Mouse (Mus musculus) stomach, postnatal 0 days (tissue): Measurements from ENCODE around the gene Tlcd2. TPM values are rescaled to one million over a fixed set of nuclear protein-coding genes. Genes with fewer than 3 reads are reported as not detected.

Source experiments
- ATAC-seq: fragments of 200-750 bp; cut with Nextera tagmentation; 2 replicates; pipeline ENCODE4 v1.8.0; 2017; ENCODE audit not compliant: low FRiP score, low TSS enrichment
- DNase-seq: peaks from one replicate; pipeline ENCODE4 v3.0.0-alpha.2; 2016; ENCODE audit warnings: low spot score
- H3K27ac ChIP-seq: fragments of 300-500 bp; sonication (generic); replicated peaks from 2 replicates; pipeline ENCODE4 v1.5.1; 2014; ENCODE audit warnings: mild to moderate bottlenecking, control low read depth
- H3K27me3 ChIP-seq: fragments of 300-500 bp; sonication (generic); 2 replicates; pipeline ENCODE4 v1.6.1; 2014; ENCODE audit warnings: low read length; ENCODE audit not compliant: control insufficient read depth, insufficient read depth
- H3K36me3 ChIP-seq: fragments of 300-500 bp; sonication (generic); 2 replicates; pipeline ENCODE4 v1.6.1; 2014; ENCODE audit warnings: low read length, mixed read lengths; ENCODE audit not compliant: control insufficient read depth, insufficient read depth
- H3K4me1 ChIP-seq: fragments of 300-500 bp; sonication (generic); replicated peaks from 2 replicates; pipeline ENCODE4 v1.6.1; 2014; ENCODE audit warnings: antibody characterized with exemption; ENCODE audit not compliant: control insufficient read depth, insufficient read depth
- H3K4me2 ChIP-seq: fragments of 300-500 bp; sonication (generic); replicated peaks from 2 replicates; pipeline ENCODE4 v1.6.1; 2014; ENCODE audit warnings: low read depth, mild to moderate bottlenecking, control low read depth, moderate library complexity
- H3K4me3 ChIP-seq: fragments of 300-500 bp; sonication (generic); 2 replicates; pipeline ENCODE4 v1.5.1; 2014; ENCODE audit warnings: low read depth, low read length, control low read depth
- H3K9ac ChIP-seq: fragments of 300-500 bp; sonication (generic); 2 replicates; pipeline ENCODE4 v1.6.1; 2014; ENCODE audit warnings: mild to moderate bottlenecking, low read length, control low read depth, mixed read lengths
- H3K9me3 ChIP-seq: fragments of 300-500 bp; sonication (generic); 2 replicates; pipeline ENCODE4 v1.6.1; 2016; ENCODE audit warnings: low read length; ENCODE audit not compliant: control insufficient read depth
- CTCF ChIP-seq: IDR thresholded peaks from 2 replicates; pipeline ENCODE4 v1.5.1; 2016; ENCODE audit warnings: antibody characterized with exemption, low read depth, mild to moderate bottlenecking, moderate library complexity
- EP300 ChIP-seq: optimal IDR thresholded peaks from 2 replicates; pipeline ENCODE3; 2016; ENCODE audit warnings: antibody characterized with exemption
- WGBS: fragments of 180-500 bp; shearing (Covaris S2); extraction: QIAGEN DNeasy Blood & Tissue Kit; methylation state at CpG from one replicate; pipeline ENCODE4 v1.1.7; 2014; 5-methylcytosine and 5-hydroxymethylcytosine counted together
- polyA plus RNA-seq: library from polyadenylated mRNA; unstranded; fragments of >200 nt; fragmentation: Nextera tagmentation; extraction: Ambion mirVana; gene quantifications from 2 replicates; pipeline ENCODE4 v1.2.1, GENCODE M21; 2015

Gene Tlcd2
- polyA plus RNA-seq, 1 experiment from 2014 or later = 16.0 TPM

GRCm38 (mm10) chr11:75459751-75460102 is 1.8 kb upstream of the Tlcd2 start:
- Histone ChIP-seq H3K4me1 (peaks cover 10% of the 10 kb centered on the region), H3K4me3 (no peak overlapping the region), H3K9ac (no peak overlapping the region), H3K36me3 (no peaks in the 10 kb centered on the region), H3K27ac (peak overlapping the region; percentile 97), H3K4me2 (peak overlapping the region; percentile 57), H3K9me3 (no peaks in the 10 kb centered on the region), H3K27me3 (no peaks in the 10 kb centered on the region)
- TF ChIP-seq CTCF (no peak), EP300 (no peak)
- ATAC-seq = no peak
- DNase-seq = no peak
- 31% methylated on average over 5 of the region's 5 CpGs for WGBS

- TF ChIP-seq CTCF = no peak
- no peak for TF ChIP-seq EP300
- DNase-seq = peak; percentile 91
- Histone ChIP-seq H3K4me1 (peaks cover 7% of the 10 kb centered on the region; the same call in 1 of the 2 replicates), H3K27ac (peak overlapping the region; percentile 97), H3K9ac (peak overlapping the region; percentile 62), H3K36me3 (no peaks in the 10 kb centered on the region), H3K9me3 (no peaks in the 10 kb centered on the region), H3K4me3 (peak overlapping the region; percentile 34), H3K4me2 (peak overlapping the region; percentile 57), H3K27me3 (no peaks in the 10 kb centered on the region)
- peak; percentile 55 for ATAC-seq
- 3% methylated on average over 19 of the region's 19 CpGs for WGBS
Measured at GRCm38 (mm10) chr11:75460103-75460843, 1.2 kb upstream of the Tlcd2 start.

GRCm38 (mm10) chr11:75461743-75462252 is 283 bp downstream of the Tlcd2 start:
- H3K4me2 ChIP-seq = peak overlapping the region; percentile 95
- no peaks in the 10 kb centered on the region for H3K9me3 ChIP-seq
- H3K4me3 ChIP-seq = peak overlapping the region; percentile 69
- peak overlapping the region; percentile 76 for H3K9ac ChIP-seq
- no peaks in the 10 kb centered on the region for H3K27me3 ChIP-seq
- TF ChIP-seq CTCF = no peak
- peaks cover 7% of the 10 kb centered on the region; the same call in 1 of the 2 replicates for H3K4me1 ChIP-seq
- peak; percentile 1; the same call in 1 of the 2 replicates for ATAC-seq
- WGBS = under 1% methylated on average over 24 of the region's 30 CpGs
- H3K27ac ChIP-seq = peak overlapping the region; percentile 96
- DNase-seq = no peak
- H3K36me3 ChIP-seq = no peaks in the 10 kb centered on the region

DNA sequence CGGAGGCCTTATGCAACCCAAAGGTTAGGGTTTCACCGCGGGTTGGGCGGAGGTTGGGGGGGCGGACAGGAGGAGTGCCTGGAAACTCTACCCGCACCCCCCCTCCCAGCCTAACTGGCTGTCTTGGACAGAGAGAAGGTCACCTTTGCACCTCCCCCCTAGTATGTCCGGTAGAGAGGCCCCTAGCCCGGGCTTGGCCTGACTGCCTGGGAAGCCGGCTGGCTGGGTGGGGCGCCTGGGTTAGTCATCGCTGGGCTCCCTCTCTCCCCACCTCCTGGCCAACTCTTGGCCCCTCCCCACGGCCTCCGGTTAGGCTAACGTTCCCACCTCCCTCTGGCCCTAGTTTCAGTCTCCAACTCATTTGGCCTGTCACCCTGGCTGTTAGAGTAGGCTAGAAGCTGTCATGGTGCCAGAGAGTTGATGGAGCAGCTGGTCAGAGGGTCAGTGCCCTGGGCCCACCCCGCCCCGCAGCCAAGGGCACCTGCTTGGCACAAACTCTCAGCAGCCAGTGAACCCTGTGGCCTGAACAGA is 803 bp downstream of the Tlcd2 start:
- no peaks in the 10 kb centered on the region for H3K27me3 ChIP-seq
- TF ChIP-seq EP300 = peak; percentile 20
- no peak for TF ChIP-seq CTCF
- H3K36me3 ChIP-seq = no peaks in the 10 kb centered on the region
- peak; percentile 61 for ATAC-seq
- H3K4me3 ChIP-seq = peak overlapping the region; percentile 69
- WGBS = 6% methylated on average over 11 of the region's 16 CpGs
- H3K27ac ChIP-seq = peak overlapping the region; percentile 96
- H3K9me3 ChIP-seq = no peaks in the 10 kb centered on the region
- peak; percentile 91 for DNase-seq
- H3K9ac ChIP-seq = peak overlapping the region; percentile 76
- peak overlapping the region; percentile 95 for H3K4me2 ChIP-seq
- peaks cover 7% of the 10 kb centered on the region; the same call in 1 of the 2 replicates for H3K4me1 ChIP-seq

- H3K4me2 ChIP-seq = peak overlapping the region; percentile 95
- H3K9ac ChIP-seq = peak overlapping the region; percentile 76
- H3K36me3 ChIP-seq = no peaks in the 10 kb centered on the region
- H3K27me3 ChIP-seq = no peaks in the 10 kb centered on the region
- TF ChIP-seq CTCF = no peak
- no peak for TF ChIP-seq EP300
- peaks cover 7% of the 10 kb centered on the region; the same call in 1 of the 2 replicates for H3K4me1 ChIP-seq
- peak overlapping the region; percentile 96 for H3K27ac ChIP-seq
- peak; percentile 95 for DNase-seq
- WGBS = 0% methylated on average over 9 of the region's 9 CpGs
- peak overlapping the region; percentile 69 for H3K4me3 ChIP-seq
- no peaks in the 10 kb centered on the region for H3K9me3 ChIP-seq
- ATAC-seq = peak; percentile 60
Measured at GRCm38 (mm10) chr11:75462865-75463336, 1.4 kb downstream of the Tlcd2 start.

DNA sequence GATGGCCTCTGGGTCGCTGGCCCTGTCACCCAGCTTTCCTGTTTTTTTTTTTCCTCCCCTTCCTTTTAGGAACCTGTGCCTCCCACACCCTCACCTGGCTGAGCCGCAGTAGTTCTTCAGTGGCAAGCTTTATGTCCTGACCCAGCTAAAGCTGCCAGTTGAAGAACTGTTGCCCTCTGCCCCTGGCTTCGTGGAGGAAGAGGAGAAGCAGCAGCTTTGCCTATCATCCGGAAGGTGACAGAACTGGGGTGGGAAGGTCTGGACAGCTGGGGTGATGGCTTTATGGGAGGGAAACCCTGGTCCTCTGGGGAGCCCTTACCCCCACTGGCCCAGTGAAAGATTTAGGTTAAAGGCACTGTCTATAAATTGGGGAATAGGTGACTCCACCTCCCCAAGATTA is 2.1 kb downstream of the Tlcd2 start:
- Histone ChIP-seq H3K9me3 (no peaks in the 10 kb centered on the region), H3K36me3 (no peaks in the 10 kb centered on the region), H3K4me3 (peak overlapping the region; percentile 69), H3K4me1 (peaks cover 7% of the 10 kb centered on the region; the same call in 1 of the 2 replicates), H3K27ac (peak overlapping the region; percentile 96; the same call in 1 of the 2 replicates), H3K27me3 (no peaks in the 10 kb centered on the region), H3K9ac (0 out of 2 replicates have a peak overlapping the region, but pooled peaks have one; percentile 8), H3K4me2 (peak overlapping the region; percentile 95)
- ATAC-seq (no peak), DNase-seq (no peak)
- 58% methylated on average over 4 of the region's 4 CpGs for WGBS
- TF ChIP-seq EP300 = no peak
- TF ChIP-seq CTCF = no peak
